10 mouse cellular contexts compared by ENCODE assay signal in the genomic region with DNA sequence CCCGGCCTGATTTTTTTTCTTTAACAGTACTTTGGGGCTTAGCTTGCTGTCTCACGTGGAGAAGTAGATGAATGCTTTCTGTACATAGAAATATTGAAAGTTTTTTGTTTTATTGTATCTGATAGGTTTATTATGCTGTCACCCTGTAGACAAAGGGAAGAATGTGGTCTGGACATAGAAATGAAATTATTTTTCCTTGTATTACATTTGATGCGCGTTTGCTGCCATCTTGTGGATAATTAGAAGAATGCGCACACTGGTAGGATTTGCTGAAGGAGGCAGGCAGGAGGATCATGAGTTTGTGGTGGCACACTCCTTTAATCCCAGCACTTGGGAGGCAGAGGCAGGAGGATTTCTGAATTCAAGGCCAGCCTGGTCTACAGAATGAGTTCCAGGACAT. TPM values are rescaled to one million over a fixed set of nuclear protein-coding genes. Genes with fewer than 3 reads are reported as not detected.
DNase-seq lines count a peak whose midpoint lies in the region; ATAC-seq and TF ChIP-seq lines count a peak whose summit lies in the region.
"Not testable (repeated sequence)": the region's sequence is repeated elsewhere in the genome, so short reads cannot be mapped to it uniquely, and the experiment has no call there.
"Had no signal": no experiment of that assay in that cellular context is flagged by ENCODE, and none has a peak within 500 bp of the region (broad histone marks: within the 10 kb centered on the region; RNA-seq: fewer than 3 reads in every experiment).

No protein-coding gene starts in this region.

- TF ChIP-seq EP300 in MEL (IDR thresholded peaks at IDR 0.05; ENCODE audit: low read depth in 1 of 2, low read length in 2 of 2) = not testable (repeated sequence)

- 28% methylated on average over 5 of the region's 5 CpGs for WGBS in kidney, postnatal 0 days
- 29% methylated on average over 5 of the region's 5 CpGs for WGBS in midbrain, embryonic 14.5 days

- not testable (repeated sequence) for H3K9ac ChIP-seq in MEL (ENCODE audit: control insufficient read depth, low read depth, low read length, poor library complexity, severe bottlenecking); kidney, postnatal 0 days (ENCODE audit: low read depth, low read length); midbrain, embryonic 14.5 days (replicated peaks; ENCODE audit: low read length)

- not testable (repeated sequence) for H3K79me2 ChIP-seq in MEL (ENCODE audit: control insufficient read depth, insufficient read depth, low read length, poor library complexity)

- not testable (repeated sequence) for H3K4me2 ChIP-seq in kidney, postnatal 0 days (ENCODE audit: low read length); midbrain, embryonic 14.5 days (ENCODE audit: low read length)

- H3K4me1 ChIP-seq in MEL (ENCODE audit: control insufficient read depth in 1 of 2, insufficient read depth in 2 of 2, low read length in 2 of 2); kidney, postnatal 0 days (replicated peaks; ENCODE audit: insufficient read depth, low read length); midbrain, embryonic 14.5 days (ENCODE audit: control insufficient read depth, insufficient read depth, low read length): not testable (repeated sequence)

- H3K27me3 ChIP-seq in MEL (ENCODE audit: control insufficient read depth in 1 of 2, insufficient read depth in 2 of 2, low read length in 2 of 2); kidney, postnatal 0 days (ENCODE audit: insufficient read depth, low read length); midbrain, embryonic 14.5 days (ENCODE audit: control insufficient read depth, insufficient read depth, low read length): not testable (repeated sequence)

- not testable (repeated sequence) for H3K4me3 ChIP-seq in MEL (ENCODE audit: control insufficient read depth in 1 of 2, insufficient read depth in 1 of 2, low read depth in 2 of 2, low read length in 2 of 2); kidney, postnatal 0 days (replicated peaks; ENCODE audit: low read depth, low read length); midbrain, embryonic 14.5 days (replicated peaks; ENCODE audit: low read depth, low read length)

- peak; percentile 44 to 72 (median 49) for TF ChIP-seq CTCF in MEL (IDR thresholded peaks at IDR 0.05 in 2 of 3, conservative IDR thresholded peaks at IDR 0.05 in 1 of 3; ENCODE audit: control insufficient read depth in 1 of 3, insufficient read depth in 1 of 3, low read depth in 2 of 3, low read length in 3 of 3, poor library complexity in 1 of 3, severe bottlenecking in 1 of 3)
- TF ChIP-seq CTCF in kidney, postnatal 0 days (IDR thresholded peaks at IDR 0.05; ENCODE audit: low read depth) = peak; percentile 73

- DNase-seq in MEL (ENCODE audit: low read depth, low spot score) = peak; percentile 61
- peak; percentile 37 for DNase-seq in brain, embryonic 18.5 days (ENCODE audit: low read depth, low spot score)
- peak; percentile 12 for DNase-seq in embryo, embryonic 9.5 days (ENCODE audit: extremely low spot score)
- DNase-seq in heart, postnatal 10 days = peak; percentile 32 to 41
- DNase-seq in kidney, postnatal 0 days (ENCODE audit: low spot score) = peak; percentile 57
- DNase-seq in left cerebral cortex, postnatal 25 days (ENCODE audit: low spot score in 2 of 2) = peak; percentile 22 to 37
- DNase-seq in midbrain, embryonic 14.5 days = peak; percentile 79
- DNase-seq in right cerebral cortex, postnatal 4 days = peak; percentile 5

- not testable (repeated sequence) for TF ChIP-seq POLR2A in MEL (IDR thresholded peaks at IDR 0.05; ENCODE audit: control insufficient read depth in 1 of 2, insufficient read depth in 1 of 2, low read depth in 1 of 2, low read length in 2 of 2, poor library complexity in 1 of 2)

- not testable (repeated sequence) for H3K27ac ChIP-seq in MEL (ENCODE audit: control insufficient read depth, low read depth, low read length); kidney, postnatal 0 days; midbrain, embryonic 14.5 days (replicated peaks; ENCODE audit: low read depth, low read length)

- not testable (repeated sequence) for ATAC-seq in kidney, postnatal 0 days (replicated peaks; ENCODE audit: low FRiP score, low read depth); midbrain, embryonic 14.5 days (ENCODE audit: low FRiP score, low TSS enrichment)

- H3K9me3 ChIP-seq in MEL (replicated peaks; ENCODE audit: insufficient read depth, low read length); kidney, postnatal 0 days (replicated peaks; ENCODE audit: low read length); midbrain, embryonic 14.5 days (ENCODE audit: control insufficient read depth, low read length): not testable (repeated sequence)

- peak; percentile 79 for TF ChIP-seq RAD21 in MEL (IDR thresholded peaks at IDR 0.05; ENCODE audit: low read depth, low read length)

- intact Hi-C loops in heart, postnatal 10 days (cut with DNase I) = loop anchor here (10.0 kb wide), 1 partner anchor 570 kb away; no protein-coding TSS in a partner anchor
- intact Hi-C loops in left cerebral cortex, postnatal 25 days (cut with DNase I) = loop anchor here (10.0 kb wide), 1 partner anchor 570 kb away; no protein-coding TSS in a partner anchor

- not testable (repeated sequence) for H3K36me3 ChIP-seq in MEL (ENCODE audit: control insufficient read depth in 1 of 2, insufficient read depth in 2 of 2, low read length in 2 of 2); kidney, postnatal 0 days (ENCODE audit: insufficient read depth, low read length); midbrain, embryonic 14.5 days (ENCODE audit: control insufficient read depth, insufficient read depth, low read length)

TF ChIP-seq in MEL, 35 proteins besides CTCF, POLR2A, EP300 and RAD21:
- TF ChIP-seq ZC3H11A (IDR thresholded peaks at IDR 0.05; ENCODE audit: low read depth, low read length) (peak; percentile 40), SMC3 (IDR thresholded peaks at IDR 0.05; ENCODE audit: low read depth, low read length) (peak; percentile 70)
TF ChIP-seq in MEL: peak in this region for 2; not testable (repeated sequence) for 33.

RNA-seq across cellular contexts. Expression of a gene that starts 53.2 kb away (rescaled TPM):
- not detected in 2 replicates for total RNA-seq in MEL (2012; rRNA removed)
- polyA plus RNA-seq in MEL (2012; ENCODE audit: insufficient read depth in 1 of 2, insufficient read length in 2 of 2, low read depth in 1 of 2, low replicate concordance in 2 of 2, missing spikeins in 1 of 2) = not detected
- not detected for total RNA-seq in heart, postnatal 10 days (2021)
- 0.09 and 0.32 TPM in 2 replicates for polyA plus RNA-seq in kidney, postnatal 0 days (2015; fragmentation: Nextera tagmentation; extraction: Ambion mirVana)
- under 1 TPM in 1 of 2 experiments, not detected in 1; 0.44 TPM for total RNA-seq in left cerebral cortex, postnatal 25 days (2021)
- polyA plus RNA-seq in midbrain, embryonic 14.5 days (2014; fragmentation: Nextera tagmentation; extraction: Ambion mirVana) = 0.46 and 0.49 TPM in 2 replicates
- total RNA-seq: G1E; gastrocnemius, adult 18-20 months had no signal
- polyA plus RNA-seq: G1E had no signal

Comparison
In these comparisons a context has a peak if more than half of its experiments do, and no peak if none do; other contexts are left out.
1. DNase-seq: peak in every context shown above with its lines; median percentile 79 in midbrain, embryonic 14.5 days; 61 in MEL; 57 in kidney, postnatal 0 days; 37 in brain, embryonic 18.5 days; 36 in heart, postnatal 10 days; 30 in left cerebral cortex, postnatal 25 days; 12 in embryo, embryonic 9.5 days; 5 in right cerebral cortex, postnatal 4 days.